Comparison of ENCODE assay signal across 19 mouse cellular contexts in genomic region chr12:87104796-87105195, GRCm38 (mm10). TPM values are rescaled to one million over a fixed set of nuclear protein-coding genes. Genes with fewer than 3 reads are reported as not detected.
"Had no signal": no experiment of that assay in that cellular context is flagged by ENCODE, and none has a peak within 500 bp of the region (broad histone marks: within the 10 kb centered on the region; RNA-seq: fewer than 3 reads in every experiment).

No protein-coding gene starts in this region.

- DNase-seq: cerebellum, adult 9-10 months; cerebellum, adult 9-11 months; embryo, embryonic 11 days; forebrain, postnatal 0 days; gastrocnemius, adult 2 months; gastrocnemius, postnatal 10 days; gastrocnemius, postnatal 14 days; gastrocnemius, postnatal 25 days; gastrocnemius, postnatal 36 days; heart, adult 18-20 months; heart, adult 2 months had no signal

- ATAC-seq: forebrain, embryonic 13.5 days; forebrain, embryonic 14.5 days; forebrain, embryonic 15.5 days; forebrain, embryonic 16.5 days; forebrain, postnatal 0 days had no signal

RNA-seq across cellular contexts. Expression of gene Ngb, which starts 2.5 kb away (rescaled TPM):
- total RNA-seq: common myeloid progenitor, adult 5-6 weeks; gastrocnemius, adult 18-20 months; gastrocnemius, adult 8-10 months; gastrocnemius, postnatal 36 days; gastrocnemius, postnatal 4 days; heart, adult 18-20 months; heart, adult 2 months had no signal
